In the genomic region with DNA sequence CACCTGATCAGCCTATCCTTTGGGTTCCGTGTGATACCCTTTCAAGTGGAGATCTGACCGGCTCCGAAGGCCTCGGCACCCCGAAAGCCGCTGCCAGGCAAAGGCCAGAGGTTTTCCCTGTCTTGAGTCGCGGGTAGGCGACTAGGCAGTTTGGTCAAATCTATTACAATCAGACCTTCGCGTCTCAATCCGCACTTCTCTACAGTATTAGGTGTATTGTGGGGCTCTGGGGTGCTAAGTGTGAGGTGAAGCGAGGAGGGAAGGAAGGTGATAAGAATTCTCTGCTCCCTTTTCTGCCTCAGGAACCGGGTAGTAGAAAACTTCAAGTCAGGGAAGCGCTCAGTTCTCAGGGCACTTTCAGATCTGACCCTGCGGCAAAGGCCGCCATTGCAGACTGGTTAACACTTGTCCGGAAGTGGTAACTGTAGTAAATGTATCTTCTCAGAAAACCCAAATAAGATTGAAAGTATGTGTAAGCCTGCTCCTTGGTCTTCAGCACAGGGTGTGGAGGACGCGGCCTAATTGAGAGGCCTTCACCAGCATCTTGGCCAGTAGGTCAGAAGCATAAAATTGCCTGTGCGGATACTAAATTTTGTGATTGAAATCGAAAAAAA, we compare ENCODE assay signal across 8 mouse cellular contexts. TPM values are rescaled to one million over a fixed set of nuclear protein-coding genes. Genes with fewer than 3 reads are reported as not detected.
DNase-seq lines count a peak whose midpoint lies in the region; ATAC-seq and TF ChIP-seq lines count a peak whose summit lies in the region.

No protein-coding gene starts in this region.

- no peak overlapping the region for H3K9ac ChIP-seq in forebrain, embryonic 11.5 days (ENCODE audit: low read length)
- no peak overlapping the region for H3K9ac ChIP-seq in midbrain, postnatal 0 days (replicated peaks; ENCODE audit: low read length, poor library complexity, severe bottlenecking)
- H3K9ac ChIP-seq in limb, embryonic 14.5 days (ENCODE audit: low read depth, low read length, severe bottlenecking) = peak overlapping the region; percentile 34; the same call in 1 of the 2 replicates

- no peak overlapping the region for H3K27ac ChIP-seq in forebrain, embryonic 10.5 days
- H3K27ac ChIP-seq in forebrain, embryonic 11.5 days (ENCODE audit: low read depth, low read length) = no peak overlapping the region
- no peak overlapping the region for H3K27ac ChIP-seq in midbrain, embryonic 10.5 days (replicated peaks)
- H3K27ac ChIP-seq in midbrain, postnatal 0 days (ENCODE audit: low read depth, low read length) = no peak overlapping the region
- H3K27ac ChIP-seq in limb, embryonic 14.5 days (replicated peaks; ENCODE audit: low read depth, low read length) = no peak overlapping the region
- H3K27ac ChIP-seq in olfactory bulb, adult 2 months (ENCODE audit: insufficient read depth, low read depth, low read length) = peak overlapping the region; percentile 73

- no peaks in the 10 kb centered on the region; the same call in 1 of the 2 replicates for H3K36me3 ChIP-seq in forebrain, embryonic 10.5 days (replicated peaks)
- no peaks in the 10 kb centered on the region for H3K36me3 ChIP-seq in forebrain, embryonic 11.5 days (ENCODE audit: control insufficient read depth, insufficient read depth, low read length)
- no peaks in the 10 kb centered on the region for H3K36me3 ChIP-seq in midbrain, embryonic 10.5 days
- H3K36me3 ChIP-seq in midbrain, postnatal 0 days (ENCODE audit: insufficient read depth, low read length) = no peaks in the 10 kb centered on the region
- H3K36me3 ChIP-seq in limb, embryonic 14.5 days (ENCODE audit: control insufficient read depth, insufficient read depth, low read length) = no peaks in the 10 kb centered on the region

- no peak for TF ChIP-seq CTCF in midbrain, postnatal 0 days (IDR thresholded peaks at IDR 0.05)
- no peak for TF ChIP-seq CTCF in olfactory bulb, adult 2 months (IDR thresholded peaks at IDR 0.05; ENCODE audit: insufficient read depth, low read depth, low read length)

- H3K4me1 ChIP-seq in forebrain, embryonic 10.5 days = peaks cover 45% of the 10 kb centered on the region
- H3K4me1 ChIP-seq in forebrain, embryonic 11.5 days (replicated peaks; ENCODE audit: control insufficient read depth, insufficient read depth, low read length) = peaks cover 16% of the 10 kb centered on the region
- peaks cover 51% of the 10 kb centered on the region for H3K4me1 ChIP-seq in midbrain, embryonic 10.5 days
- no peaks in the 10 kb centered on the region for H3K4me1 ChIP-seq in midbrain, postnatal 0 days (ENCODE audit: insufficient read depth, low read length)
- peaks cover 23% of the 10 kb centered on the region for H3K4me1 ChIP-seq in limb, embryonic 14.5 days (ENCODE audit: control insufficient read depth, insufficient read depth, low read length)
- peaks cover 13% of the 10 kb centered on the region for H3K4me1 ChIP-seq in olfactory bulb, adult 2 months (ENCODE audit: control insufficient read depth, insufficient read depth, low read length)

- peaks cover 67% of the 10 kb centered on the region for H3K27me3 ChIP-seq in forebrain, embryonic 10.5 days (ENCODE audit: poor library complexity, severe bottlenecking)
- peaks cover 39% of the 10 kb centered on the region for H3K27me3 ChIP-seq in forebrain, embryonic 11.5 days (ENCODE audit: control insufficient read depth, insufficient read depth, low read length)
- H3K27me3 ChIP-seq in midbrain, embryonic 10.5 days (ENCODE audit: low read depth, poor library complexity, severe bottlenecking) = peaks cover 67% of the 10 kb centered on the region
- peaks cover 30% of the 10 kb centered on the region for H3K27me3 ChIP-seq in midbrain, postnatal 0 days (ENCODE audit: insufficient read depth, low read length)
- peaks cover 52% of the 10 kb centered on the region for H3K27me3 ChIP-seq in limb, embryonic 14.5 days (ENCODE audit: control insufficient read depth, insufficient read depth, low read length)

- peak; percentile 42 for DNase-seq in forebrain, embryonic 10.5 days (ENCODE audit: extremely low spot score, low spot score)
- no peak for DNase-seq in forebrain, embryonic 11.5 days (ENCODE audit: low spot score)
- peak; percentile 48 for DNase-seq in midbrain, embryonic 10.5 days (ENCODE audit: low spot score)
- no peak for DNase-seq in midbrain, postnatal 0 days (ENCODE audit: low spot score)
- DNase-seq in limb, embryonic 14.5 days (ENCODE audit: low spot score) = no peak
- no peak for DNase-seq in layer of hippocampus, postnatal 25 days (ENCODE audit: extremely low spot score in 1 of 2, low spot score in 1 of 2)
- DNase-seq in urinary bladder, postnatal 4 days (ENCODE audit: low spot score in 2 of 2) = no peak

- no peaks in the 10 kb centered on the region for H3K9me3 ChIP-seq in forebrain, embryonic 10.5 days
- H3K9me3 ChIP-seq in forebrain, embryonic 11.5 days (ENCODE audit: control insufficient read depth, low read length) = no peaks in the 10 kb centered on the region
- no peaks in the 10 kb centered on the region for H3K9me3 ChIP-seq in midbrain, embryonic 10.5 days (replicated peaks)
- no peaks in the 10 kb centered on the region for H3K9me3 ChIP-seq in midbrain, postnatal 0 days (ENCODE audit: low read length)
- no peaks in the 10 kb centered on the region for H3K9me3 ChIP-seq in limb, embryonic 14.5 days (ENCODE audit: control insufficient read depth, low read length)

- peak overlapping the region; percentile 31; the same call in 1 of the 2 replicates for H3K4me3 ChIP-seq in forebrain, embryonic 10.5 days
- no peak overlapping the region for H3K4me3 ChIP-seq in forebrain, embryonic 11.5 days (ENCODE audit: low read depth, low read length)
- peak overlapping the region; percentile 31 for H3K4me3 ChIP-seq in midbrain, embryonic 10.5 days
- no peak overlapping the region for H3K4me3 ChIP-seq in midbrain, postnatal 0 days (ENCODE audit: low read depth, low read length)
- H3K4me3 ChIP-seq in limb, embryonic 14.5 days (replicated peaks; ENCODE audit: low read length) = peak overlapping the region; percentile 20; the same call in 1 of the 2 replicates
- H3K4me3 ChIP-seq in olfactory bulb, adult 2 months (ENCODE audit: insufficient read depth, low read depth, low read length) = peak overlapping the region; percentile 36

- no peak overlapping the region for H3K4me2 ChIP-seq in forebrain, embryonic 11.5 days (ENCODE audit: low read depth, low read length, severe bottlenecking)
- no peak overlapping the region for H3K4me2 ChIP-seq in midbrain, postnatal 0 days (ENCODE audit: low read depth, low read length, poor library complexity, severe bottlenecking)
- H3K4me2 ChIP-seq in limb, embryonic 14.5 days (replicated peaks; ENCODE audit: low read depth, low read length, severe bottlenecking) = peak overlapping the region; percentile 24

- 4% methylated on average over 22 of the region's 22 CpGs for WGBS in forebrain, embryonic 10.5 days
- 4% methylated on average over 22 of the region's 22 CpGs for WGBS in forebrain, embryonic 11.5 days
- WGBS in midbrain, embryonic 10.5 days = 8% methylated on average over 22 of the region's 22 CpGs
- WGBS in midbrain, postnatal 0 days = 17% methylated on average over 22 of the region's 22 CpGs
- 20% methylated on average over 22 of the region's 22 CpGs for WGBS in limb, embryonic 14.5 days
- 40% methylated on average over 22 of the region's 22 CpGs for WGBS in olfactory bulb, adult 2 months

- TF ChIP-seq POLR2A in limb, embryonic 14.5 days (IDR thresholded peaks at IDR 0.05; ENCODE audit: borderline replicate concordance, extremely low read depth, insufficient read depth, insufficient read length) = no peak
- TF ChIP-seq POLR2A in olfactory bulb, adult 2 months (IDR thresholded peaks at IDR 0.05; ENCODE audit: insufficient read depth, low read depth, low read length) = no peak

- no peak for ATAC-seq in forebrain, embryonic 11.5 days (replicated peaks; ENCODE audit: low FRiP score)
- ATAC-seq in midbrain, postnatal 0 days (ENCODE audit: low FRiP score) = no peak
- ATAC-seq in limb, embryonic 14.5 days (ENCODE audit: low FRiP score, low read depth) = no peak

RNA-seq across cellular contexts. Expression of a gene that starts 9.4 kb away (rescaled TPM):
- 0.94 and 1.1 TPM in 2 replicates for polyA plus RNA-seq in forebrain, embryonic 10.5 days (2016; fragmentation: Nextera tagmentation; extraction: Ambion mirVana)
- 5.5 and 8.2 TPM in 2 replicates for polyA plus RNA-seq in forebrain, embryonic 11.5 days (2014; fragmentation: Nextera tagmentation; extraction: Ambion mirVana)
- polyA plus RNA-seq in midbrain, embryonic 10.5 days (2016; fragmentation: Nextera tagmentation; extraction: Ambion mirVana) = 1.5 and 1.8 TPM in 2 replicates
- total RNA-seq in midbrain, postnatal 0 days (2014; rRNA removed) = 2.3 and 3.3 TPM in 2 replicates
- 1.7 and 2.0 TPM in 2 replicates for polyA plus RNA-seq in midbrain, postnatal 0 days (2015; fragmentation: Nextera tagmentation; extraction: Ambion mirVana)
- 2.4 and 2.5 TPM in 2 replicates for polyA plus RNA-seq in limb, embryonic 14.5 days (2012; rRNA removed)
- 1.7 and 2.5 TPM in 2 replicates for polyA plus RNA-seq in limb, embryonic 14.5 days (2014; fragmentation: Nextera tagmentation; extraction: Ambion mirVana)
- polyA plus RNA-seq in olfactory bulb, adult 2 months (2012; ENCODE audit: insufficient read depth, insufficient read length, low replicate concordance, missing spikeins) = not detected in 2 replicates
- 1 to 10 TPM; 2.9 to 3.6 TPM for total RNA-seq in layer of hippocampus, postnatal 25 days (2021)

RNA-seq across cellular contexts. Expression of a gene that starts 31.2 kb away (rescaled TPM):
- polyA plus RNA-seq in forebrain, embryonic 10.5 days (2016; fragmentation: Nextera tagmentation; extraction: Ambion mirVana) = 12.8 and 13.8 TPM in 2 replicates
- 11.7 and 14.0 TPM in 2 replicates for polyA plus RNA-seq in forebrain, embryonic 11.5 days (2014; fragmentation: Nextera tagmentation; extraction: Ambion mirVana)
- 12.4 and 12.7 TPM in 2 replicates for polyA plus RNA-seq in midbrain, embryonic 10.5 days (2016; fragmentation: Nextera tagmentation; extraction: Ambion mirVana)
- 4.2 and 5.7 TPM in 2 replicates for total RNA-seq in midbrain, postnatal 0 days (2014; rRNA removed)
- polyA plus RNA-seq in midbrain, postnatal 0 days (2015; fragmentation: Nextera tagmentation; extraction: Ambion mirVana) = 5.4 and 6.5 TPM in 2 replicates
- polyA plus RNA-seq in limb, embryonic 14.5 days (2012; rRNA removed) = 12.0 and 13.6 TPM in 2 replicates
- 12.0 and 12.2 TPM in 2 replicates for polyA plus RNA-seq in limb, embryonic 14.5 days (2014; fragmentation: Nextera tagmentation; extraction: Ambion mirVana)
- polyA plus RNA-seq in olfactory bulb, adult 2 months (2012; ENCODE audit: insufficient read depth, insufficient read length, low replicate concordance, missing spikeins) = not detected in 2 replicates
- total RNA-seq in layer of hippocampus, postnatal 25 days (2021) = 10 to 100 TPM; 17.3 to 27.5 TPM

RNA-seq across cellular contexts. Expression of a gene that starts 31.3 kb away (rescaled TPM):
- 13.3 and 14.0 TPM in 2 replicates for polyA plus RNA-seq in forebrain, embryonic 10.5 days (2016; fragmentation: Nextera tagmentation; extraction: Ambion mirVana)
- 18.2 and 18.6 TPM in 2 replicates for polyA plus RNA-seq in forebrain, embryonic 11.5 days (2014; fragmentation: Nextera tagmentation; extraction: Ambion mirVana)
- 14.0 and 19.0 TPM in 2 replicates for polyA plus RNA-seq in midbrain, embryonic 10.5 days (2016; fragmentation: Nextera tagmentation; extraction: Ambion mirVana)
- 4.1 and 7.4 TPM in 2 replicates for total RNA-seq in midbrain, postnatal 0 days (2014; rRNA removed)
- polyA plus RNA-seq in midbrain, postnatal 0 days (2015; fragmentation: Nextera tagmentation; extraction: Ambion mirVana) = 32.1 and 36.3 TPM in 2 replicates
- 14.4 and 22.1 TPM in 2 replicates for polyA plus RNA-seq in limb, embryonic 14.5 days (2012; rRNA removed)
- 25.2 and 27.8 TPM in 2 replicates for polyA plus RNA-seq in limb, embryonic 14.5 days (2014; fragmentation: Nextera tagmentation; extraction: Ambion mirVana)
- not detected in 2 replicates for polyA plus RNA-seq in olfactory bulb, adult 2 months (2012; ENCODE audit: insufficient read depth, insufficient read length, low replicate concordance, missing spikeins)
- total RNA-seq in layer of hippocampus, postnatal 25 days (2021) = 10 to 100 TPM; 27.0 to 29.3 TPM

Comparison
In these comparisons a context has a peak if more than half of its experiments do, and no peak if none do; other contexts are left out.
1. DNase-seq: peak in forebrain, embryonic 10.5 days (single experiment) and midbrain, embryonic 10.5 days (single experiment); none in forebrain, embryonic 11.5 days (single experiment), midbrain, postnatal 0 days (single experiment), limb, embryonic 14.5 days (single experiment), layer of hippocampus, postnatal 25 days (0 of 2) and urinary bladder, postnatal 4 days (0 of 2).
2. H3K4me3 ChIP-seq: peak in forebrain, embryonic 10.5 days (single experiment), midbrain, embryonic 10.5 days (single experiment), limb, embryonic 14.5 days (single experiment) and olfactory bulb, adult 2 months (single experiment); none in forebrain, embryonic 11.5 days (single experiment) and midbrain, postnatal 0 days (single experiment).